Mouse (Mus musculus) gastrocnemius, postnatal 36 days (tissue): ENCODE data around the gene 9330161L09Rik. TPM values are rescaled to one million over a fixed set of nuclear protein-coding genes. Genes with fewer than 3 reads are reported as not detected.

Experiments used
- total RNA-seq, 2 experiments: library from RNA; stranded (reverse); gene quantifications; 2 replicates each; pipeline ENCODE4 v1.2.3; 2021

9330161L09Rik gene
- total RNA-seq, 2 experiments from 2014 or later: 0.71 TPM; not detected in 1

Other genes with a start within 250 kb of the 9330161L09Rik start
- gene Prima1, start 165.7 kb downstream of the 9330161L09Rik start, total RNA-seq: 10 to 100 TPM; 19.0 to 37.2 TPM
- gene Fam181a, start 96.8 kb downstream of the 9330161L09Rik start, total RNA-seq: not detected
- gene Asb2, start 51.8 kb downstream of the 9330161L09Rik start, total RNA-seq: 100 to 1,000 TPM; 344 to 526 TPM
- 1 to 10 TPM; 1.8 to 4.5 TPM for gene Otub2, start 19.1 kb downstream of the 9330161L09Rik start, total RNA-seq
- gene Ddx24, start 18.0 kb upstream of the 9330161L09Rik start, total RNA-seq: 10 to 100 TPM; 51.2 to 66.7 TPM
- 10 to 100 TPM; 48.9 to 70.6 TPM for gene Ifi27, start 26.4 kb upstream of the 9330161L09Rik start, total RNA-seq
- 10 to 100 TPM in 1 of 2 experiments, 1 to 10 TPM in 1; 7.6 to 33.2 TPM for gene Ifi27l2a, start 35.9 kb upstream of the 9330161L09Rik start, total RNA-seq
- not detected for gene Ifi27l2b, start 49.4 kb upstream of the 9330161L09Rik start, total RNA-seq
- gene Ppp4r4, start 124.5 kb upstream of the 9330161L09Rik start, total RNA-seq: under 1 TPM; 0.15 to 0.25 TPM
- not detected for gene Serpina10, start 223.6 kb upstream of the 9330161L09Rik start, total RNA-seq
- gene Serpina6, start 249.4 kb upstream of the 9330161L09Rik start, total RNA-seq: not detected